Mouse (Mus musculus): Measurements from ENCODE around the gene Kif12. TPM values are rescaled to one million over a fixed set of nuclear protein-coding genes. Genes with fewer than 3 reads are reported as not detected.

Gene Kif12
- total and polyA plus RNA-seq, 2 experiments from 2014 or later, result 0.10 to 0.47 TPM

GRCm38 (mm10) chr4:63194366-63194765 lies 22.4 kb upstream of the Kif12 start:
- Histone ChIP-seq H3K4me1 (ENCODE audit: insufficient read depth, low read length) (no peaks in the 10 kb centered on the region), H3K4me2 (ENCODE audit: low read depth, low read length) (no peak overlapping the region), H3K27me3 (ENCODE audit: insufficient read depth, low read length) (no peaks in the 10 kb centered on the region), H3K9me3 (ENCODE audit: low read length) (no peaks in the 10 kb centered on the region), H3K36me3 (ENCODE audit: insufficient read depth, low read length) (no peaks in the 10 kb centered on the region), H3K4me3 (ENCODE audit: low read length) (no peak overlapping the region), H3K27ac (no peak overlapping the region), H3K9ac (replicated peaks; ENCODE audit: low read length) (no peak overlapping the region)
- WGBS, result 80% methylated on average over 2 of the region's 2 CpGs
- ATAC-seq (no peak), DNase-seq (ENCODE audit: low spot score) (no peak)
- no peak for TF ChIP-seq CTCF (IDR thresholded peaks at IDR 0.05; ENCODE audit: low read depth)

- Histone ChIP-seq H3K9ac (replicated peaks; ENCODE audit: low read length) (no peak overlapping the region), H3K36me3 (ENCODE audit: insufficient read depth, low read length) (no peaks in the 10 kb centered on the region), H3K27ac (no peak overlapping the region), H3K27me3 (ENCODE audit: insufficient read depth, low read length) (no peaks in the 10 kb centered on the region), H3K9me3 (ENCODE audit: low read length) (no peaks in the 10 kb centered on the region), H3K4me3 (ENCODE audit: low read length) (no peak overlapping the region), H3K4me2 (ENCODE audit: low read depth, low read length) (no peak overlapping the region), H3K4me1 (ENCODE audit: insufficient read depth, low read length) (no peaks in the 10 kb centered on the region)
- DNase-seq (ENCODE audit: low spot score), result no peak
- TF ChIP-seq CTCF (IDR thresholded peaks at IDR 0.05; ENCODE audit: low read depth), result no peak
- no peak for ATAC-seq
- WGBS, result 75% methylated on average over 5 of the region's 5 CpGs
These were observed 19.7 kb upstream of the Kif12 start for GRCm38 (mm10) chr4:63191641-63192040.

GRCm38 (mm10) chr4:63186281-63186870 lies 14.4 kb upstream of the Kif12 start:
- peak; percentile 50; the same call in 1 of the 2 replicates for ATAC-seq
- Histone ChIP-seq H3K36me3 (ENCODE audit: insufficient read depth, low read length) (no peaks in the 10 kb centered on the region), H3K9ac (replicated peaks; ENCODE audit: low read length) (no peak overlapping the region), H3K27me3 (ENCODE audit: insufficient read depth, low read length) (no peaks in the 10 kb centered on the region), H3K4me2 (ENCODE audit: low read depth, low read length) (no peak overlapping the region), H3K4me3 (ENCODE audit: low read length) (no peak overlapping the region), H3K27ac (no peak overlapping the region), H3K4me1 (ENCODE audit: insufficient read depth, low read length) (no peaks in the 10 kb centered on the region), H3K9me3 (ENCODE audit: low read length) (no peaks in the 10 kb centered on the region)
- DNase-seq (ENCODE audit: low spot score), result no peak
- 40% methylated on average over 21 of the region's 21 CpGs for WGBS
- TF ChIP-seq CTCF (IDR thresholded peaks at IDR 0.05; ENCODE audit: low read depth), result no peak

GRCm38 (mm10) chr4:63181556-63181955 lies 9.6 kb upstream of the Kif12 start:
- WGBS, result 11% methylated on average over 5 of the region's 5 CpGs
- H3K27me3 ChIP-seq (ENCODE audit: insufficient read depth, low read length), result no peaks in the 10 kb centered on the region
- H3K4me3 ChIP-seq (ENCODE audit: low read length), result no peak overlapping the region
- no peaks in the 10 kb centered on the region for H3K36me3 ChIP-seq (ENCODE audit: insufficient read depth, low read length)
- DNase-seq (ENCODE audit: low spot score) (peak; percentile 92), ATAC-seq (peak; percentile 92)
- no peaks in the 10 kb centered on the region for H3K4me1 ChIP-seq (ENCODE audit: insufficient read depth, low read length)
- H3K9ac ChIP-seq (replicated peaks; ENCODE audit: low read length), result no peak overlapping the region
- no peak overlapping the region for H3K4me2 ChIP-seq (ENCODE audit: low read depth, low read length)
- H3K27ac ChIP-seq, result no peak overlapping the region
- TF ChIP-seq CTCF (IDR thresholded peaks at IDR 0.05; ENCODE audit: low read depth), result peak; percentile 96
- no peaks in the 10 kb centered on the region for H3K9me3 ChIP-seq (ENCODE audit: low read length)

GRCm38 (mm10) chr4:63171122-63171521 lies 809 bp downstream of the Kif12 start:
- H3K9me3 ChIP-seq (ENCODE audit: low read length), result 0 out of 2 replicates have a peak, but pooled peaks cover 2% of the 10 kb centered on the region
- no peak overlapping the region for H3K27ac ChIP-seq
- no peaks in the 10 kb centered on the region for H3K36me3 ChIP-seq (ENCODE audit: insufficient read depth, low read length)
- H3K9ac ChIP-seq (replicated peaks; ENCODE audit: low read length), result no peak overlapping the region
- DNase-seq (ENCODE audit: low spot score) (no peak), ATAC-seq (no peak)
- WGBS, result 53% methylated on average over 24 of the region's 24 CpGs
- H3K27me3 ChIP-seq (ENCODE audit: insufficient read depth, low read length), result no peaks in the 10 kb centered on the region
- no peaks in the 10 kb centered on the region for H3K4me1 ChIP-seq (ENCODE audit: insufficient read depth, low read length)
- TF ChIP-seq CTCF (IDR thresholded peaks at IDR 0.05; ENCODE audit: low read depth), result no peak
- no peak overlapping the region for H3K4me2 ChIP-seq (ENCODE audit: low read depth, low read length)
- no peak overlapping the region for H3K4me3 ChIP-seq (ENCODE audit: low read length)

GRCm38 (mm10) chr4:63170061-63170460 lies 1.9 kb downstream of the Kif12 start:
- WGBS, result 81% methylated on average over 4 of the region's 4 CpGs
- ATAC-seq, result no peak

GRCm38 (mm10) chr4:63166323-63166722 lies 5.6 kb downstream of the Kif12 start:
- H3K4me2 ChIP-seq (ENCODE audit: low read depth, low read length), result no peak overlapping the region
- DNase-seq (ENCODE audit: low spot score) (no peak), ATAC-seq (0 out of 2 replicates have a peak, but pooled peaks have one; percentile 18)
- H3K27ac ChIP-seq, result no peak overlapping the region
- no peak overlapping the region for H3K9ac ChIP-seq (replicated peaks; ENCODE audit: low read length)
- H3K36me3 ChIP-seq (ENCODE audit: insufficient read depth, low read length), result no peaks in the 10 kb centered on the region
- no peaks in the 10 kb centered on the region for H3K9me3 ChIP-seq (ENCODE audit: low read length)
- 84% methylated on average over 5 of the region's 5 CpGs for WGBS
- TF ChIP-seq CTCF (IDR thresholded peaks at IDR 0.05; ENCODE audit: low read depth), result no peak
- no peak overlapping the region for H3K4me3 ChIP-seq (ENCODE audit: low read length)
- H3K27me3 ChIP-seq (ENCODE audit: insufficient read depth, low read length), result no peaks in the 10 kb centered on the region
- no peaks in the 10 kb centered on the region for H3K4me1 ChIP-seq (ENCODE audit: insufficient read depth, low read length)

More at GRCm38 (mm10) chr4:63170061-63170460, 1.9 kb downstream of the Kif12 start:
- Histone ChIP-seq H3K4me3 (ENCODE audit: low read length) (no peak overlapping the region), H3K9ac (replicated peaks; ENCODE audit: low read length) (no peak overlapping the region), H3K36me3 (ENCODE audit: insufficient read depth, low read length) (no peaks in the 10 kb centered on the region), H3K4me1 (ENCODE audit: insufficient read depth, low read length) (no peaks in the 10 kb centered on the region), H3K27ac (no peak overlapping the region), H3K9me3 (ENCODE audit: low read length) (0 out of 2 replicates have a peak, but pooled peaks cover 2% of the 10 kb centered on the region), H3K4me2 (ENCODE audit: low read depth, low read length) (no peak overlapping the region), H3K27me3 (ENCODE audit: insufficient read depth, low read length) (no peaks in the 10 kb centered on the region)
- DNase-seq (ENCODE audit: low spot score), result no peak
- TF ChIP-seq CTCF (IDR thresholded peaks at IDR 0.05; ENCODE audit: low read depth), result no peak

All from hindbrain, postnatal 0 days (tissue).